Mouse (Mus musculus) megakaryocyte, embryonic 14.5 days (primary cell): ENCODE results near the gene Fgf8. TPM values are rescaled to one million over a fixed set of nuclear protein-coding genes. Genes with fewer than 3 reads are reported as not detected.

Source experiments
- H3K27me3 ChIP-seq: replicated peaks from 2 replicates; pipeline ENCODE3; 2012; ENCODE audit warnings: inconsistent platforms
- H3K36me3 ChIP-seq: replicated peaks from 2 replicates; pipeline ENCODE3; 2012; ENCODE audit warnings: low read length, inconsistent platforms, mixed read lengths
- H3K4me1 ChIP-seq: 2 replicates; pipeline ENCODE4 v1.6.1; 2012; ENCODE audit warnings: inconsistent platforms
- H3K4me3 ChIP-seq: replicated peaks from 2 replicates; pipeline ENCODE3; 2012; ENCODE audit warnings: moderate library complexity, mild to moderate bottlenecking, inconsistent platforms
- H3K9me3 ChIP-seq: 2 replicates; pipeline ENCODE4 v1.6.1; 2012; ENCODE audit warnings: inconsistent platforms
- FLI1 ChIP-seq: IDR thresholded peaks from 2 replicates; pipeline ENCODE4 v1.6.1; 2012; ENCODE audit warnings: low read length, inconsistent platforms, mixed read lengths
- GATA1 ChIP-seq: IDR thresholded peaks from 3 replicates; pipeline ENCODE4 v1.6.1; 2012; ENCODE audit warnings: mixed read lengths, low read length, inconsistent platforms, borderline replicate concordance
- polyA plus RNA-seq: library from polyadenylated mRNA; stranded (reverse); fragments of >175 nt; gene quantifications from 2 replicates; pipeline ENCODE4 v1.2.3, GENCODE M21; 2012; ENCODE audit warnings: low replicate concordance; ENCODE audit not compliant: insufficient read depth

Fgf8 gene
- polyA plus RNA-seq = 3.8 TPM in 1 of 2 replicates, not detected in the other

- Histone ChIP-seq H3K4me3 (peak within 1 kb of the TSS; percentile 72), H3K36me3 (peaks cover 4% of the 10 kb centered on the region), H3K27me3 (peaks cover 86% of the 10 kb centered on the region), H3K9me3 (no peaks in the 10 kb centered on the region), H3K4me1 (peaks cover 36% of the 10 kb centered on the region)
- TF ChIP-seq FLI1 = no peak
- TF ChIP-seq GATA1 = no peak
Observed at GRCm38 (mm10) chr19:45742218-45742983, at the start of gene Fgf8. Gene Fgf8 (minus strand): TSS chr19:45742915.

DNA sequence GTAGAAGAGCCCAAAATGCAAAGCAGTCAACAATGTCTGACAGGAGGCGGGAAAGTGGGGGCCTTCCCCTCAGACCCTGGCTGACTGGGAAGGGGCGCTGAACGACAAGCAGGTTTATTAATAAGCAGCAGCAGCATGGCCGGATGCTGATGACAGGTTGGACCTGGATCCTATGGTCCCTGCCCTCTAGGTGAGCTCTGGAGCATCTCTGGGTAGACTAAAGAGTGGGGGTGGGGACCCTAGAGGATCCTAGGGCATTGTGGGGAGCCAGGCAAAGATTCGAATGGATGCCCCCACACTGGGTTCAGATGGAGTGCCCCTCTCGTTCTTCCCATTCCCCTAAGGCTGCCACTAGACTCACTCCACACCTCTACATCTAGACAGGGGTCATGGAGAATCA lies 49.7 kb upstream of the Fgf8 start:
- peaks cover 15% of the 10 kb centered on the region for H3K27me3 ChIP-seq
- no peak for TF ChIP-seq FLI1
- no peak for TF ChIP-seq GATA1
- H3K9me3 ChIP-seq = no peaks in the 10 kb centered on the region
- no peaks in the 10 kb centered on the region for H3K36me3 ChIP-seq
- peaks cover 27% of the 10 kb centered on the region for H3K4me1 ChIP-seq
- H3K4me3 ChIP-seq = no peak overlapping the region

GRCm38 (mm10) chr19:45789888-45790874 lies 47.5 kb upstream of the Fgf8 start:
- Histone ChIP-seq H3K4me3 (peak overlapping the region; percentile 47), H3K4me1 (peaks cover 34% of the 10 kb centered on the region), H3K9me3 (no peaks in the 10 kb centered on the region), H3K27me3 (peaks cover 9% of the 10 kb centered on the region), H3K36me3 (no peaks in the 10 kb centered on the region)
- TF ChIP-seq FLI1 = no peak
- no peak for TF ChIP-seq GATA1

DNA sequence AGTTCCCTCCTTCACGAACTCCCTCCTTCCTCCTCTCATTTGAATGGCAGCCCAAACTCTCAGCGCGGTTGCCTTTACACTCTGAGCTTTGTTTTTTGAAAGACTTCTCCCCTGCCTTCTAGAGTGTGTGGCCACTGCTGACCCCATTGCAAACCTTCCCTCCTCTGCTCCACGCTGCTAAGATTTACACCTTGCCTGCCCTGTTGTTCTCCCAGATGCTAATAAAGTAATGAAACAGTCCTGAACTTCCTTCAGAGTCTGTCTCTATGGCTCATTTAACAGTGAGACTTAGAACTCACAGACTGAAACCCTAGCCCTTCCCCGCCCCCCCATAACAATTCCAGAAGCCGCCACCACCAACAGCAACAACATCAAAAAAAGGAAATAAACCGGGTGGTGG lies 46.6 kb upstream of the Fgf8 start:
- no peaks in the 10 kb centered on the region for H3K36me3 ChIP-seq
- peaks cover 36% of the 10 kb centered on the region for H3K4me1 ChIP-seq
- peaks cover 7% of the 10 kb centered on the region for H3K27me3 ChIP-seq
- H3K9me3 ChIP-seq = no peaks in the 10 kb centered on the region
- TF ChIP-seq FLI1 (no peak), GATA1 (no peak)
- no peak overlapping the region for H3K4me3 ChIP-seq

- H3K4me1 ChIP-seq = peaks cover 40% of the 10 kb centered on the region
- peaks cover 2% of the 10 kb centered on the region for H3K27me3 ChIP-seq
- TF ChIP-seq GATA1 (no peak), FLI1 (no peak)
- H3K36me3 ChIP-seq = no peaks in the 10 kb centered on the region
- H3K4me3 ChIP-seq = no peak overlapping the region
- no peaks in the 10 kb centered on the region for H3K9me3 ChIP-seq
Observed at GRCm38 (mm10) chr19:45788337-45788736, 45.6 kb upstream of the Fgf8 start.

DNA sequence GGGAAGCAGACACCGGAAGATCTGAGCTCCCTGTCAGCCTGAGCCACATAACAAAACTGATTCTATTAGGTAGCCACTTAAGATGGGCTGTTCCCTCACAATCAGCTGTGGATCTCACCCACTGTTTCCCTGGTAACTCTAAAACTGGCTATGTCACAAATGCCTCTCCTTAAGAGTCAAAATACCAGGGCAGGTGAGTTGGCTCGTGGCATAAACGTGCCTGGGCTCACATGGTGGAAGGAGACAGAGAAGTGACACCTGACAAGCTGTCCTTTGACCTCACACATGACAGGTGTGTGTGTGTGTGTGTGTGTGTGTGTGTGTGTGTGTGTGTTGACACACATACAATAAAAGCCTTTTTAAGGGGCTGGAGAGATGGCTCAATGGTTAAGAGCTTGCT lies 44.7 kb upstream of the Fgf8 start:
- H3K4me3 ChIP-seq = no peak overlapping the region
- no peak for TF ChIP-seq FLI1
- TF ChIP-seq GATA1 = no peak
- H3K9me3 ChIP-seq = no peaks in the 10 kb centered on the region
- no peaks in the 10 kb centered on the region for H3K27me3 ChIP-seq
- peaks cover 38% of the 10 kb centered on the region for H3K4me1 ChIP-seq
- H3K36me3 ChIP-seq = no peaks in the 10 kb centered on the region

GRCm38 (mm10) chr19:45785470-45785869 lies 42.8 kb upstream of the Fgf8 start:
- no peak for TF ChIP-seq GATA1
- TF ChIP-seq FLI1 = no peak
- no peaks in the 10 kb centered on the region for H3K9me3 ChIP-seq
- H3K4me1 ChIP-seq = peaks cover 45% of the 10 kb centered on the region
- peaks cover 12% of the 10 kb centered on the region for H3K36me3 ChIP-seq
- H3K27me3 ChIP-seq = no peaks in the 10 kb centered on the region
- H3K4me3 ChIP-seq = no peak overlapping the region

- peaks cover 51% of the 10 kb centered on the region for H3K4me1 ChIP-seq
- H3K9me3 ChIP-seq = no peaks in the 10 kb centered on the region
- H3K27me3 ChIP-seq = no peaks in the 10 kb centered on the region
- H3K4me3 ChIP-seq = peak overlapping the region; percentile 94
- TF ChIP-seq FLI1 (no peak), GATA1 (no peak)
- H3K36me3 ChIP-seq = peaks cover 26% of the 10 kb centered on the region
Observed at GRCm38 (mm10) chr19:45783933-45784576, 41.3 kb upstream of the Fgf8 start.

DNA sequence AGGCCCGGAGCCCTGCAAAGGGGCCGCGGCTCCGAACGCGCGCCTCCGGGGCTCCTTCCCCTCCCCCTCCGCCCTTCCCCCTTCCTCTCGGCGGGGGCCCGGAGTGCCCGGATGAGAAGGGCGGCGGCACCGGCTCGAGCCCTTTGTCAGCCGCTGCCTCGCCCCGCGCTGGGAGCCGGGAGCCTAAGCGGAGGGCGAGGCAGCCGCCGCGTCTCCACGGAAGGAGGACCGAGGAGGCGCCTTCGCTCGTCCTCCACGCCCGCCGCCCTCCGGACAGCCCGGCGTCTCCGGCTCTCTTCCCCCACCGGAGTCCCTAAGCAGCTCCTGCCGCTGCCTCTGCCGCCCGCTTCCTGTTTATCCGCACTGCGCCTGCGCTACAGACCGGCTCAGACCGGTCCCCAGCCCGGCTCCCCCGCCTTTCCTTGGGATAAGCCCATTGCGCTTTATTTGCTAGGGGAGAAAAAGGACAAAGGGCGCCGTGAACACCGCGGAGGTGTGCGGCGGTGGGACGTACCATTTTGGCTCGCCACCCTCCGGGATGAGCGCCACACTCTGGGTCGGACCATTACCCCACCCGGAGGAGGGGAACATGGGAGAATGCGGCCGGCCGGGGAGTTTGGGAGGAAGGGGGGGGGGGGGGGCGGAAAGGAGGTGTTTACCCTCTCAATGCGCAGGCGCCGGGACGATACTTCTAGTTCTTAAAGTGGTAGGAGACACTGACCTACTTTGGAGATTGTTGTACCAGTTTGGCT lies 40.6 kb upstream of the Fgf8 start, which contains the start of gene Mgea5:
Mgea5 (minus strand) TSS at position 657 of the 752 bp plus-strand sequence.
- TF ChIP-seq GATA1 = no peak
- no peak for TF ChIP-seq FLI1

More for the DNA sequence above, 40.6 kb upstream of the Fgf8 start, which contains the start of gene Mgea5:
- no peaks in the 10 kb centered on the region for H3K27me3 ChIP-seq
- peaks cover 50% of the 10 kb centered on the region for H3K4me1 ChIP-seq
- peak within 1 kb of the TSS; percentile 94 for H3K4me3 ChIP-seq
- H3K9me3 ChIP-seq = no peaks in the 10 kb centered on the region
- H3K36me3 ChIP-seq = peaks cover 33% of the 10 kb centered on the region
